Mouse (Mus musculus) liver, embryonic 16.5 days (tissue): Measurements from ENCODE around the gene Slc39a11. TPM values are rescaled to one million over a fixed set of nuclear protein-coding genes. Genes with fewer than 3 reads are reported as not detected.

Experiments
- ATAC-seq: fragments of 200-750 bp; cut with Nextera tagmentation; 2 replicates; pipeline ENCODE4 v1.8.0; 2017; ENCODE audit warnings: low read depth, mild to moderate bottlenecking, moderate number of reproducible peaks, moderate library complexity
- H3K27ac ChIP-seq: fragments of 300-500 bp; sonication (generic); 2 replicates; pipeline ENCODE4 v1.5.1; 2014; ENCODE audit warnings: mild to moderate bottlenecking, low read length
- H3K27me3 ChIP-seq: fragments of 300-500 bp; sonication (generic); 2 replicates; pipeline ENCODE4 v1.6.1; 2014; ENCODE audit warnings: low read depth, low read length, mixed read lengths; ENCODE audit not compliant: control insufficient read depth, insufficient read depth
- H3K36me3 ChIP-seq: fragments of 300-500 bp; sonication (generic); 2 replicates; pipeline ENCODE4 v1.6.1; 2014; ENCODE audit warnings: mild to moderate bottlenecking; ENCODE audit not compliant: control insufficient read depth, insufficient read depth
- H3K4me1 ChIP-seq: fragments of 300-500 bp; sonication (generic); 2 replicates; pipeline ENCODE4 v1.6.1; 2014; ENCODE audit warnings: low read depth, low read length, mixed read lengths; ENCODE audit not compliant: control insufficient read depth
- H3K4me2 ChIP-seq: fragments of 300-500 bp; sonication (generic); 2 replicates; pipeline ENCODE4 v1.6.1; 2014; ENCODE audit warnings: low read depth, low read length, mixed read lengths
- H3K4me3 ChIP-seq: fragments of 300-500 bp; sonication (generic); 2 replicates; pipeline ENCODE4 v1.5.1; 2014; ENCODE audit warnings: low read depth, mild to moderate bottlenecking, low read length
- H3K9ac ChIP-seq: fragments of 300-500 bp; sonication (generic); 2 replicates; pipeline ENCODE4 v1.6.1; 2014; ENCODE audit warnings: low read depth, low read length
- H3K9me3 ChIP-seq: fragments of 300-500 bp; sonication (generic); replicated peaks from 2 replicates; pipeline ENCODE4 v1.6.1; 2016; ENCODE audit warnings: low read length; ENCODE audit not compliant: control insufficient read depth
- WGBS: fragments of 180-500 bp; shearing (Covaris S2); extraction: QIAGEN DNeasy Blood & Tissue Kit; methylation state at CpG from one replicate; pipeline ENCODE4 v1.1.7; 2014; ENCODE audit not compliant: insufficient replicate concordance; 5-methylcytosine and 5-hydroxymethylcytosine counted together
- polyA plus RNA-seq: library from polyadenylated mRNA; unstranded; fragments of >200 nt; fragmentation: Nextera tagmentation; extraction: Ambion mirVana; gene quantifications from 2 replicates; pipeline ENCODE4 v1.2.1, GENCODE M21; 2015

Slc39a11 gene
- polyA plus RNA-seq, 1 experiment from 2014 or later: 14.1 TPM

DNA sequence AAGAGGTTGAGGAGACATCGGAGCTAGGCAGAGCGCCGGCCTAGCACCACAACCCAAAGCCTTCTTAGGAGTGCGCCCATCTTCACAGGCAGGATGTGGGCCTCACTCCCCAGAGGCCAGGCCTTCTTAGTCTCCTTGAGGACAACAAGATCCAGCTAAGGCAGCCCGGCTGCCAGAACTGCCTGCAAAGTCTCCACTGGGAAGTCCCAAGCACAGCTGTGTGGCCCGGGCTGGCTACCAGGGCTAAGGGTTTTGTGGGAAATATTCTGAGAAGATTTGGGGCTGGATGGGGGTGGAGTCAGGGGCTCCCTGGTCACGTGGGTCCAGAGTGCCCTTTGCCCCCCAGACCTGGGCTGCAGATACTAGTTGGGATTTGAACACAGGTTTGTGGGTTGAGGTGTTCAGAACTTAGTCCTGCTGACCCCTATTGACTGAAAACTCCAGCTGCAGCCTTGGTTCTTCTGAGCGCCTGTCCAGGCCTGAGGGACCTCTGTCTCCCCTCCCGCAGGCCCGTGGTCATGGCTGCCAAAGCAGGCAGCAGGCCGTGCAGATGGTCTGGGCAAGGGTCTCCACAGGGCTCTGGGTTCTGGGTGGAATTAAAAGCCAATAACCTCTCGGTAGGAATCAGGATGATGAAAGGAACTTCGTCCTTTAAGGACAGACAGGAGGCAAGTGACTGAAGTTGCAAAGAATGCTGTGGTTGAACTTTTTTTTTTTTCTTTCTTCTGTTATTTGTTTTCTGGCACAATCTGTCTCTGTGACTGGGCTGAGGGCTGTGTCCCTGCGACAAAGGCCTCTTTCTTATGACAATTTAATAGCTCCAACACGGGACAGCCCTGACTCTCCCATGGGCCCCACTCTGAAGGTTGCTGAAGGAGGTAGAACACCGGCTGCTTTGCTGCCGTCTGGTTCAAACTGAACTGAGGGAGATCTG lies 357.8 kb downstream of the Slc39a11 start:
- Histone ChIP-seq H3K27ac (no peak overlapping the region), H3K36me3 (no peaks in the 10 kb centered on the region), H3K4me3 (no peak overlapping the region), H3K27me3 (no peaks in the 10 kb centered on the region), H3K4me2 (no peak overlapping the region), H3K4me1 (no peaks in the 10 kb centered on the region; the same call in 1 of the 2 replicates), H3K9ac (no peak overlapping the region), H3K9me3 (no peaks in the 10 kb centered on the region)
- no peak for ATAC-seq
- WGBS: 63% methylated on average over 17 of the region's 17 CpGs

DNA sequence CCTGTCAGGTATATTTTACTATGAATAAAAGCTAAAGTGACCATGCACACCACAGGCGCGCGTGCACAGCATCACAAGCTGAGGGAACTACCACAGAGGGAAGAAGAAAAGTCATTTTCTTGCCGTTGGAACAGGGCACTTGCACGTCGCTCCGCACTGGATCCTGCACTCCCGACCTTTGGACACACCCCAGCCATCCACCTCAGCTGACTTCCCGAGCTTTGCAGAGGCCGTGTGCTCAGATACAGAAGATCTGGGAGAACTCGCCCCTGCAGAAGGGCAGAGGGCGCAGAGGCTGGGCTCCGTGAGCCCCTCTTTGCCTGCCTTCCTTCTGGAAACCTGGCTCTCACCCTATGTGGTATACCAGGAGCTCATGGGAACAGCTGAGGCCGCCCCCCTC lies 359.0 kb downstream of the Slc39a11 start:
- no peaks in the 10 kb centered on the region for H3K9me3 ChIP-seq
- ATAC-seq: 0 out of 2 replicates have a peak, but pooled peaks have one; percentile 16
- H3K27ac ChIP-seq: no peak overlapping the region
- no peaks in the 10 kb centered on the region; the same call in 1 of the 2 replicates for H3K4me1 ChIP-seq
- no peaks in the 10 kb centered on the region for H3K36me3 ChIP-seq
- no peak overlapping the region for H3K4me2 ChIP-seq
- no peak overlapping the region for H3K4me3 ChIP-seq
- no peak overlapping the region for H3K9ac ChIP-seq
- 77% methylated on average over 14 of the region's 14 CpGs for WGBS
- H3K27me3 ChIP-seq: no peaks in the 10 kb centered on the region

DNA sequence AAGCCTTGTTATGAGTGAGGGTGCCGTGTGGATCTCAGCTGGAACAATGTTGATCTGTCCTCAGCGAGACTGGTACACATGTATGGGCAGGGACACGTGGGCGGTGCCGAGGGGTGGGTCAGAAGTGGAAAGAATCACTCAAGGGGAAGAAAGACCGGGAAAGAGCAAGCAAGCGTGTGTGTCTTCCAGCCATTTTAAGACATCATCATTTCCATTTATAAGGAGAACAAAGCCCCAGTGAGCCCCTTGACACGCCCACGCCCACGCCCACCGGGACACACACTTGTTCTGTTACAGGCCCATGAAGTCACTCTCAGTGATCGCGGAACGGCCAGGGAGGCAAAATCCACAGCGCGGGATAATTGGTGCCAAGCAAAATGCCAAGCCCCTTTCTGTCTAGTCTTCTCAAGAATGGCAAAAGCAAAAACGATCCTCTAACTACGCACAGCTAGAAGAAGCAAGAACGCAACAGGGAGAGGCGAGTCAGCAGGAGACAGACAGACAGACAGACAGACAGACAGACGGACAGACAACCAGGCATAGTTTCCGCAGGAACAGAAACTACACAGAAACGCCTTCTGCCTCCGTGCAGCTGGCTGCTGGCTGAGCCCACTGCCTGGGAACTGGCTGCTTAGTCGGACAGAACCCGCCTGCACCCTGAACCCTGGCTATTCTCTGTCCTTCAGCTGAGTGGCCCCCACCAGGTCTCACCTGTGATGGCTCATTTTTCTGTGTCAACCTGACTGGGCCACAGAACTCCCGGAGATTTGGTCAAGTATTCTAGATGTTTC lies 364.7 kb downstream of the Slc39a11 start:
- Histone ChIP-seq H3K4me1 (no peaks in the 10 kb centered on the region; the same call in 1 of the 2 replicates), H3K4me2 (no peak overlapping the region), H3K27me3 (no peaks in the 10 kb centered on the region), H3K9ac (no peak overlapping the region), H3K4me3 (no peak overlapping the region), H3K27ac (no peak overlapping the region), H3K9me3 (no peaks in the 10 kb centered on the region), H3K36me3 (no peaks in the 10 kb centered on the region)
- ATAC-seq: no peak
- 75% methylated on average over 27 of the region's 27 CpGs for WGBS

DNA sequence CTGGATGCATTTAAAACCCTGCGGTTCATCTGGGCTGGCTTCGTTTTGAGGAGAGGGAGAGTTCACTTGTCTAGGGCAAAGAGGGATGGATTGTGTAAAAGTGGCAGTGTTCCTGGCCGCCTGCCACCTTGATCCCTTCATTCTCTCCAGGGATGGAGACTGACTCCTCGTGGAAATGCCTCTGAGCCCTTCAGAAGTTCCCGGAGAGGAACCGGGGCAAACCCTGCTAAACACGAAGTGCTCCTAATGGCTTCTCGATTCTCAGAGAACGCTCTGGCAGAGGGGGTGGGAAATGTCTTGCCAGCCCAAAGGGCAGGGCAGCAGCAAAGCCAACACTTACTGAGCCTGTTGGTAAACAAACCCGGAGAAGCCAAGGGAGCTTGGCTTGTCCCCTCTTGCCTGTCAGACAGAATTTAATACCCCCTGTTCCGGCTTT lies 366.5 kb downstream of the Slc39a11 start:
- no peaks in the 10 kb centered on the region for H3K27me3 ChIP-seq
- no peak for ATAC-seq
- H3K27ac ChIP-seq: no peak overlapping the region
- WGBS: 39% methylated on average over 11 of the region's 11 CpGs
- H3K36me3 ChIP-seq: no peaks in the 10 kb centered on the region
- no peak overlapping the region for H3K4me2 ChIP-seq
- H3K9ac ChIP-seq: no peak overlapping the region
- no peak overlapping the region for H3K4me3 ChIP-seq
- H3K4me1 ChIP-seq: no peaks in the 10 kb centered on the region
- no peaks in the 10 kb centered on the region for H3K9me3 ChIP-seq

DNA sequence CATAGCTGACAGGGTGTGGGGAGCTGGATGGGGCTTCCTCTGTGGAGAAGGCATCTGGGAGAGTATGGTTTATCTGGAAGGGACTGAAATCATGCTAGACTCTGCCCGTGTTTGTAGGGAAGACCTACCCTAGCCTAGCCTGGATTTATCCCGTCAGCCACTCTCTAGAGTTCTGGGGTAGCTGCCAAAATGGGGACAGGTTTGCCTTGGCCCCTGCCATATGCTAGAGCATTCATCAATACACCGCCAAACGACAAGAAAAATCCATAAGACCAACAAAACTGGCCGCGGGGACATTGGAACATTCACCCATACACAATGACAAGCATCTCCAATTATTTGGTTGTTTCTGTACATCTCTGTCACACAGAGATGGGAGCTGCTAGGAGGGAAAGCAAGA lies 371.6 kb downstream of the Slc39a11 start:
- H3K9ac ChIP-seq: no peak overlapping the region
- H3K9me3 ChIP-seq: no peaks in the 10 kb centered on the region
- H3K4me1 ChIP-seq: no peaks in the 10 kb centered on the region
- no peak for ATAC-seq
- H3K4me3 ChIP-seq: no peak overlapping the region
- H3K27ac ChIP-seq: no peak overlapping the region
- 63% methylated on average over 6 of the region's 6 CpGs for WGBS
- H3K4me2 ChIP-seq: no peak overlapping the region
- H3K27me3 ChIP-seq: no peaks in the 10 kb centered on the region
- no peaks in the 10 kb centered on the region for H3K36me3 ChIP-seq

DNA sequence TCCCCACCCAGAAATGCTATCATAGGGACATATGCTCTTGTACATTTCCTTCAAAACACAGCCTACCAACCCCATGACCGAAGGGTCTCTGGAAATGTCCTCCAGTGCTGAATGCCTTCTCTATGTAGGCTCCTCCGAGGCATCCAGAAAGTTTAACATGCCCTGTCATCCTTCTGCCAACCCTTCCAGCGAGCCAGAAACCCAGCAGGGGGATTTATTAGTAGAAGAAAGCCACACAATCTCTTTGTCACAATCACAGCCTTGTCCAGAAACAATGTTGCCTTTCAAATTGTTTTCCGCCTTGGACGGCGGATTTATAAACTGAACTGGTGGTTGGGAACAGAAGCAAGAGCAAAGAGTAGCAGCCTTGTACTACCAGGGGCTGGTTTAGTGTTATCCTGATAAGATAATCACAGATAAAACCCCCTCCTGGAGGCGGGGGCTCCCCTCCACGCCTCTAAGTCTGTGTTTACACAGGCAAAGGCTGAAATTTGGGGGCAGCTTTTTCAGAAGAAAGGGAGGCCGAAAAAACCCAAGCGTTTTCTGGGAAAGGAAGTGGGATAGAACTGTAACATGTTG lies 372.8 kb downstream of the Slc39a11 start:
- 45% methylated on average over 10 of the region's 10 CpGs for WGBS
- Histone ChIP-seq H3K27me3 (no peaks in the 10 kb centered on the region), H3K4me2 (no peak overlapping the region), H3K36me3 (no peaks in the 10 kb centered on the region), H3K27ac (no peak overlapping the region), H3K9ac (no peak overlapping the region), H3K4me3 (no peak overlapping the region), H3K4me1 (no peaks in the 10 kb centered on the region), H3K9me3 (no peaks in the 10 kb centered on the region)
- ATAC-seq: no peak

DNA sequence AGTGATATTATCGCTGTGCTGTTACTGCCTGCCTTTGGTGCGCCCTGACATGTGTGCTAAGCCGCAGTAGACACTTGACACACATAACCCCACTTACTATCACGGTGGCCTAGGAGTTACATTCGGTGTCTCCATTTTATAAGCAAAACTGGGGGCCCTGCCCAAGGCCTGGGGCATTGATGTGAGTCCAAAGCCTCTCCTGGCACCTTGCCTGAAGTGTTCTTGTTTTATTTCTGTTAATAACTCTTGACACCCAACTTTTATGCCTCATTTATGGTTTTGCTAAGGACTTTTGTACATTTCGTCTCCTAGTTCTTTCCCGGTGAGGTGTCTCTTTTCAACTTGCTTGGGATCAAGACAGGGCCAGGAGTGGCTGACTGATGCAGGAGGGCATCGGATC lies 373.4 kb downstream of the Slc39a11 start:
- no peak for ATAC-seq

DNA sequence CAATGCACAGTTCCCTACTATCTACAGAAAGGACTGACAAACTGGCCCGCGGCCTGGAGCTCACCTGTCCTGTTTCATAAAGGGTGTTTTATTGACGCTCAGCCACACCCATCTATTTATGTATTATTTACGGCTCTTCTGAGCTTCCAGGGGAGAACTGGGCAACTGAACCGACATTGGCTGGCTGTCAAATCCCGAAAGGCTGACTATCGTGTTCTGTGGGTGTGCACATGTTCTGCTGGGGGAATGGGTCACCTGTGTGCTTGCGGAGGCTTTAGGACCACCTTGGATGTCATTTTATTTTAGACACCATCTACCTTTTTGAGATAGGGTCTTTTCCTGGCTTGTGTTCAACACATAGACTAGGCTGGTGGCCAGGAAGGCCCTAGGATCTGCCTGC lies 375.8 kb downstream of the Slc39a11 start:
- H3K4me3 ChIP-seq: no peak overlapping the region
- H3K27me3 ChIP-seq: no peaks in the 10 kb centered on the region
- no peak overlapping the region for H3K27ac ChIP-seq
- no peak for ATAC-seq
- no peak overlapping the region for H3K4me2 ChIP-seq
- no peak overlapping the region for H3K9ac ChIP-seq
- 74% methylated on average over 8 of the region's 8 CpGs for WGBS
- H3K36me3 ChIP-seq: no peaks in the 10 kb centered on the region
- no peaks in the 10 kb centered on the region for H3K9me3 ChIP-seq
- H3K4me1 ChIP-seq: no peaks in the 10 kb centered on the region

More for the DNA sequence above, 373.4 kb downstream of the Slc39a11 start:
- no peaks in the 10 kb centered on the region for H3K4me1 ChIP-seq
- H3K4me3 ChIP-seq: no peak overlapping the region
- WGBS: 75% methylated on average over 8 of the region's 8 CpGs
- no peak overlapping the region for H3K9ac ChIP-seq
- no peak overlapping the region for H3K4me2 ChIP-seq
- H3K36me3 ChIP-seq: no peaks in the 10 kb centered on the region
- H3K27me3 ChIP-seq: no peaks in the 10 kb centered on the region
- no peaks in the 10 kb centered on the region for H3K9me3 ChIP-seq
- H3K27ac ChIP-seq: no peak overlapping the region
